Mouse (Mus musculus) liver, embryonic 13.5 days (tissue): ENCODE measurements around the gene Ptpn13. TPM values are rescaled to one million over a fixed set of nuclear protein-coding genes. Genes with fewer than 3 reads are reported as not detected.

Experiments
- ATAC-seq: fragments of 200-750 bp; cut with Nextera tagmentation; 2 replicates; pipeline ENCODE4 v1.8.0; 2017; ENCODE audit warnings: low read depth, mild to moderate bottlenecking, moderate number of reproducible peaks, moderate library complexity
- DNase-seq: peaks from one replicate; pipeline ENCODE4 v3.0.0; 2022
- H3K27ac ChIP-seq: fragments of 300-500 bp; sonication (generic); 2 replicates; pipeline ENCODE4 v1.5.1; 2015; ENCODE audit warnings: moderate library complexity, mild to moderate bottlenecking, inconsistent platforms
- H3K27me3 ChIP-seq: fragments of 300-500 bp; sonication (generic); 2 replicates; pipeline ENCODE4 v1.6.1; 2015; ENCODE audit warnings: mild to moderate bottlenecking, inconsistent platforms
- H3K36me3 ChIP-seq: fragments of 300-500 bp; sonication (generic); 2 replicates; pipeline ENCODE4 v1.6.1; 2015; ENCODE audit warnings: mild to moderate bottlenecking, inconsistent platforms
- H3K4me1 ChIP-seq: fragments of 300-500 bp; sonication (generic); replicated peaks from 2 replicates; pipeline ENCODE4 v1.6.1; 2015; ENCODE audit warnings: inconsistent platforms
- H3K4me2 ChIP-seq: fragments of 300-500 bp; sonication (generic); 2 replicates; pipeline ENCODE4 v1.6.1; 2015; ENCODE audit warnings: inconsistent platforms, mild to moderate bottlenecking, moderate library complexity
- H3K4me3 ChIP-seq: fragments of 300-500 bp; sonication (generic); replicated peaks from 2 replicates; pipeline ENCODE4 v1.5.1; 2015; ENCODE audit warnings: mild to moderate bottlenecking, inconsistent platforms
- H3K9ac ChIP-seq: fragments of 300-500 bp; sonication (generic); 2 replicates; pipeline ENCODE4 v1.6.1; 2015; ENCODE audit warnings: mild to moderate bottlenecking, inconsistent platforms
- H3K9me3 ChIP-seq: fragments of 300-500 bp; sonication (generic); replicated peaks from 2 replicates; pipeline ENCODE4 v1.6.1; 2016; ENCODE audit warnings: inconsistent platforms
- WGBS: fragments of 180-500 bp; shearing (Covaris S2); methylation state at CpG from one replicate; pipeline ENCODE4 v1.1.7; 2015; ENCODE audit not compliant: insufficient replicate concordance; 5-methylcytosine and 5-hydroxymethylcytosine counted together
- polyA plus RNA-seq: library from polyadenylated mRNA; unstranded; fragments of >200 nt; fragmentation: Nextera tagmentation; extraction: Ambion mirVana; gene quantifications from 2 replicates; pipeline ENCODE4 v1.2.1, GENCODE M21; 2015

Gene Ptpn13
- polyA plus RNA-seq, 1 experiment from 2014 or later: 0.99 TPM

DNA sequence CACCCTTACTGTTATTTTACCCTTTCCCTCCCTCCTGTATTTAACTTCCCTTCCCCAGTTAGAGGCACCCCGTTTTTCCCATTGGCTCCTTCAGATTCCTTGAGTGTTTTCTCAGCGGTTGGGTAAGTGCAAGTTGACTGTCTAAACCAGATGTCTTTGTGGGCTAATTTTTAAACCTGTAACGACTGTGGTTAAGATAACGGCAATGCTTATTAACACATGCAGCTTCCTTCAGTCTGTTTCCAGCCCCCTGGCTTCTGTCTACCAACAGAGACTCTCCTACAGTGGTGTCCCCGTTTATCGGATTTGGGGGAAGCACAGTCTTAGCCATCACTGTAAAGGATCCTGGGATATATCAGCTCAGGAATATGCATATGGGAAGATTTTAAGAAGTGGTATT, 35.9 kb downstream of the Ptpn13 start:
- Histone ChIP-seq H3K27me3 (no peaks in the 10 kb centered on the region), H3K4me1 (no peaks in the 10 kb centered on the region), H3K4me2 (no peak overlapping the region), H3K4me3 (no peak overlapping the region), H3K36me3 (no peaks in the 10 kb centered on the region), H3K9me3 (no peaks in the 10 kb centered on the region), H3K9ac (no peak overlapping the region), H3K27ac (no peak overlapping the region)
- DNase-seq: no peak
- ATAC-seq: no peak
- WGBS: 49% methylated on average over 6 of the region's 6 CpGs

DNA sequence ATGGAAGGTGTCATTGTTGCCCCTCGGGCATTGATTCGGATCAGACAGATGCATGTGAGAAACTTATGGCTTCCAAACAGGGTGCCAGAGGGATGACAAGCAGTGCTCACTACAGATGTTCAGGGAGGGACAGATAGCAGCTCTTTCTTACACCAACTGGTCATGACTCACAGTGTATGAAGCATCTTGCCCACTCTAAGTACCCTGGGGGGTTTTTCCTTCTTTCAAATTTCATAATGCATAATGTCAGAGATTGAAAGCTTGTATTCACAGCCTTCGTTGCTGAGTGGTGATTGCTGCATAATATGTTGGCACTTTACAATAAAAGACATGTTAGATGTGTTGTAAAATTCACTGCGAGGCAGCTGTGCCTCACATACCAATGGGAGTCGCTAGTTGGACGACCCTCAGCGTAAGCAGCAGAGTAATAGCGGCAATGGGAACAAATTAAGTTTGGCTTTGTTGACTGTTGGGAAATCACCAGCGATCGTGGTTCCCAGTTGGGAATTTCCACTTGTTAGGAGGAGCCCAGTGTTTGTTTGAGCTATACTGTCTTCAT, 38.7 kb downstream of the Ptpn13 start:
- no peak overlapping the region for H3K4me2 ChIP-seq
- H3K27me3 ChIP-seq: no peaks in the 10 kb centered on the region
- no peaks in the 10 kb centered on the region for H3K4me1 ChIP-seq
- no peak for DNase-seq
- ATAC-seq: no peak
- no peak overlapping the region for H3K9ac ChIP-seq
- H3K4me3 ChIP-seq: no peak overlapping the region
- no peak overlapping the region for H3K27ac ChIP-seq
- WGBS: 73% methylated on average over 10 of the region's 10 CpGs
- no peaks in the 10 kb centered on the region for H3K9me3 ChIP-seq
- no peaks in the 10 kb centered on the region for H3K36me3 ChIP-seq

DNA sequence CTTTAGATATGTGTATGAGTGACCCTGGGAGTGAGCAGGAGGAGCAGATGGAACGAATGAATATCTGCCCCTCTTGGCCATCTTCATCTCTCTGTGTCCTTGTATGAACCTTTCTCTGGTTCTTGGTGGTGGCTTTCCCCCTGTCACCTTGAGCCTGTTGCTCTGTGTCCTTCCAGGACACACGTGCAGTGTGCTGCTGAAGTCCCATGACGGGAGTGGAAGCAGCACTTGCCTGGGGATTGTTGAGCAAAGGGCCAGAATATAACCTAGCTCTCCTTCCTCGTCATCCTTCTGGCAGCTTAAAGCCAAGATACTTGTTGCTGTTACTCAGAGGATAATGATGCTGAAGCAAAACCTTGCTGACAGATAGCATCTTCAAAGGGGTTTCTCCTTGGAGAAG, 39.3 kb downstream of the Ptpn13 start:
- no peak overlapping the region for H3K27ac ChIP-seq
- H3K4me3 ChIP-seq: no peak overlapping the region
- no peaks in the 10 kb centered on the region for H3K27me3 ChIP-seq
- no peak overlapping the region for H3K4me2 ChIP-seq
- no peaks in the 10 kb centered on the region for H3K9me3 ChIP-seq
- H3K4me1 ChIP-seq: no peaks in the 10 kb centered on the region
- ATAC-seq (no peak), DNase-seq (no peak)
- WGBS: 54% methylated on average over 4 of the region's 4 CpGs
- no peaks in the 10 kb centered on the region for H3K36me3 ChIP-seq
- no peak overlapping the region for H3K9ac ChIP-seq

DNA sequence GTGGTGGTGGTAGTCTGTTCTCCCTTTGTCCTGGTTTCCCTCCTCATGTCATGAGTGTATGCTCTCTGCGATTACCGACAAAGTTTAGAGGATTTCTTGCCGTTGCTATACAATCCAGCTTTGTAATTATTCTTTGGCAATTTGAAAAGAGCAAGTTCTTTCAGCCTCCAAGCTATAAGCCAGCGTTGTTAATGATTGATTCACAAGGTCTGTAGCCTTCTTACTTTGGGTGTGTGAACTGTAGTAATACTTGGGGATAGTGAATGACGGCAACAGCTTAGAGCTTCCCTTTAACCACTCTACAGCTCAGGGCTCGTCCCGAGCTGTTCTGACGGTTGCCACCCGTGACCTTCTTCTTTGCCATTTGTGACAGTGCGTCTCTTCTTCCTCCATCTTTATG, 39.8 kb downstream of the Ptpn13 start:
- no peak for ATAC-seq
- 78% methylated on average over 10 of the region's 10 CpGs for WGBS

DNA sequence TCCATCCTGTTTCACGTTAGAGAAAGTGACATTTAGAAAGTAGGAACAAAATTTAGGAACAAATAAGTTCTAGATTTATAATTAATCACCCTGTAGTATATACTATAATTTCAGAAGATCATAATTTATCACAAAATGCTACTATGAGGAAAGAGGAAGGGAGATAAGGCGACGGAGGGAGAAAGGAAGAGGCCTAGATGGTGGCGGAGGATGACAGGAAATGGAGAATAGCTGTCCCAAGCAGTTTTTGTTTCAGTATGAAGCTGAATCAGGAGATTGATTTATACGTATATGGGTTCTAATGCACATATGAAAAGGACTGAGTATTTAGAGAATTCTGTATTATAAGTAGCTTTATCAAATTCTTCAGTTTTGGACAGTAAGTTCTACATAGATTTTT, 47.7 kb downstream of the Ptpn13 start:
- Histone ChIP-seq H3K4me1 (0 out of 2 replicates have a peak, but pooled peaks cover 3% of the 10 kb centered on the region), H3K9ac (no peak overlapping the region), H3K4me3 (no peak overlapping the region), H3K27ac (no peak overlapping the region), H3K9me3 (no peaks in the 10 kb centered on the region), H3K36me3 (no peaks in the 10 kb centered on the region), H3K4me2 (no peak overlapping the region), H3K27me3 (no peaks in the 10 kb centered on the region)
- WGBS: 30% methylated on average over 5 of the region's 5 CpGs
- ATAC-seq (no peak), DNase-seq (no peak)

More for the DNA sequence above, 39.8 kb downstream of the Ptpn13 start:
- H3K4me3 ChIP-seq: no peak overlapping the region
- no peaks in the 10 kb centered on the region for H3K4me1 ChIP-seq
- no peak for DNase-seq
- no peaks in the 10 kb centered on the region for H3K36me3 ChIP-seq
- no peak overlapping the region for H3K4me2 ChIP-seq
- H3K9me3 ChIP-seq: no peaks in the 10 kb centered on the region
- H3K27me3 ChIP-seq: no peaks in the 10 kb centered on the region
- no peak overlapping the region for H3K27ac ChIP-seq
- no peak overlapping the region for H3K9ac ChIP-seq

DNA sequence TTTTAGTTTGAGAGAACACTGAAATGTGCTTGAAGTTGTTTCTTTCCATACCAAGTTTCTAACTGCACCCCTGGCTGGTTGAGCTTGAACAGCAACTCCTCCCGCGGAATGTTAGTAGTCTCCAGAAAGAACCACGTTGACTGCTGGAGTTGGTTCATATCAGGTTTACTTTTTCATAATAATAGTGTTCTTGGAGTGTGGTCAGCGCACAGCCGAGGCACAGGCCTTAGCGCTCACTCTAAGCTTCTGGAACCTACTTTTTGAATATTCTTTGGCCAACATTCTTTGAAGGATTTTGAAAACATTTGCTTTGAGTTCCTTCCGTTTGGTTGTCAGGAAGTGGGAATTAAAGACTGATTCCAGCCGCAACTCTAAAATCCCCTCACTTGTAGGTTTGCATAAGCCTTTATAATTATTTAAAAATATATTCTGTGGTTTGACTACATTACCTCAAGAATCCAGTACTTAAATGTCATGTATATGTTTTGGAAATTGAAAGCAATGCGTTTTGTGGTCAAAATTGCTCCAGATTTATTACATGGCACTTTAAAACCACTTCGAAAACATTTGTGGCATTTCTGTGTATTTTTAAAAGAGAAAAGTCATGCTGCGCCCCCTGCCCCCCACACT, 48.6 kb downstream of the Ptpn13 start:
- Histone ChIP-seq H3K4me1 (0 out of 2 replicates have a peak, but pooled peaks cover 3% of the 10 kb centered on the region), H3K4me3 (no peak overlapping the region), H3K27me3 (no peaks in the 10 kb centered on the region), H3K27ac (no peak overlapping the region), H3K9ac (no peak overlapping the region), H3K36me3 (no peaks in the 10 kb centered on the region), H3K4me2 (no peak overlapping the region), H3K9me3 (no peaks in the 10 kb centered on the region)
- no peak for DNase-seq
- ATAC-seq: no peak
- 78% methylated on average over 11 of the region's 11 CpGs for WGBS

DNA sequence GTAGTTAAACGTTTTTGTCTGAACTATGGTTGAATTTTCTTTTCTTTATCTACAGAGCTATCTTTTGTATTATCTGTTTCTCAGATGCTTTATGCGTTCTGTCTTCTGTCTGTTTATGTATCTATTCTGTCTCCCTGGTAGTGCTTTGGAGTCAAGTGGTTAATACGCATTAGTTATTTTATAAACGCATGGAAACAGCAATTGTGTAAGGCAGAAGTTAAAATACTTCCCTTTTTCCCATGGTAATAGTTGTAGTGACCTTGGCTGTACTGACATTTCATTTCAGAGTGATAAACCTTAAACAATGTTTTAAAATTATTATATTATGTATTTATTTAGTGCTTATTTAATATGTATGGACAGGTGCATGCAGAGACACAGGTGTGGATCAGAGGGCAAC, 49.3 kb downstream of the Ptpn13 start:
- H3K9ac ChIP-seq: no peak overlapping the region
- H3K4me2 ChIP-seq: no peak overlapping the region
- 61% methylated on average over 4 of the region's 4 CpGs for WGBS
- no peak for ATAC-seq
- H3K36me3 ChIP-seq: no peaks in the 10 kb centered on the region
- no peaks in the 10 kb centered on the region for H3K27me3 ChIP-seq
- no peak overlapping the region for H3K4me3 ChIP-seq
- no peak for DNase-seq
- H3K9me3 ChIP-seq: no peaks in the 10 kb centered on the region
- H3K27ac ChIP-seq: no peak overlapping the region
- 0 out of 2 replicates have a peak, but pooled peaks cover 3% of the 10 kb centered on the region for H3K4me1 ChIP-seq

DNA sequence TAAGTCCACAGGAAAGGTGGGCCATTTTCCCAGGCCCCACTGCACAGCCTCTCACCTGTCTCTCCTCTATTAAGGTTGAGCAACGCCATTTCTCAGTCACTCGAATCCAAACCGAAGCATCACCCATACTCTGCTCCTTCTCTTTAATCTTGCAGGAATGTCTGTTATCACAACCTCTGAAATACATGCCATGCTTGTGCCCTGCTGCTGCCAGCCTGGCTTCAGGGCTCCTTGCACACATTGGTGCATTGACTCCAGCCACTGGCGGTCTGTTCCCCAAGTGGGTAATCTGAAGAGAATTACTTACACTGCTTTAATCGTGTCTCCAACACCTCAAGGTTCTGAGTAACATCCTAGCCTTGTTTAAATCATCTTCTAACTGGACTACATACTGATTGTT, 50.5 kb downstream of the Ptpn13 start:
- H3K9ac ChIP-seq: no peak overlapping the region
- no peaks in the 10 kb centered on the region for H3K9me3 ChIP-seq
- no peak overlapping the region for H3K4me3 ChIP-seq
- H3K27me3 ChIP-seq: no peaks in the 10 kb centered on the region
- H3K36me3 ChIP-seq: no peaks in the 10 kb centered on the region
- no peak for ATAC-seq
- WGBS: 65% methylated on average over 5 of the region's 5 CpGs
- no peak overlapping the region for H3K27ac ChIP-seq
- H3K4me2 ChIP-seq: no peak overlapping the region
- H3K4me1 ChIP-seq: peaks cover 10% of the 10 kb centered on the region
- DNase-seq: no peak

DNA sequence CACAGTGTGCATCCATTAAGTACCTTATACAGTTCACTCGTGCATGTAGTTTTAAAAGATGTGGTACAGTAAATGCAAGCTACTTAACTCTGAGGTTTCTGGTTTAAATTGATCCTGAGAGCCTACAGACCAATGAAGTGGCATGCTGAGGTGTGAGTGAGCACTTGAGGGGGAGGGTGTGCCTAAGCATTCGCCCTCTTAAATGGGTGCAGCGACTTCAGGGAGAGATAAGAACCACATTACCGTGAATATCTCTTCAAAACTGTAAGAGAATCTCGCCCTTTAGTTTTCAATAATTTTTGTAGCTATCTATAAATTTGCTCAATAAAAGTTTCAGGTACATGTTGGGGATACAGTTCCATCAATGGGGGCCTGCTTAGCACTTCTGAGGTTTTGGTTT, 54.5 kb downstream of the Ptpn13 start:
- Histone ChIP-seq H3K9me3 (no peaks in the 10 kb centered on the region), H3K36me3 (no peaks in the 10 kb centered on the region), H3K4me2 (no peak overlapping the region), H3K4me3 (no peak overlapping the region), H3K27ac (no peak overlapping the region), H3K27me3 (no peaks in the 10 kb centered on the region), H3K4me1 (peaks cover 23% of the 10 kb centered on the region), H3K9ac (no peak overlapping the region)
- 36% methylated on average over 5 of the region's 5 CpGs for whole genome bisulfite sequencing
- peak; percentile 75 for ATAC-seq
- no peak for DNase-seq

DNA sequence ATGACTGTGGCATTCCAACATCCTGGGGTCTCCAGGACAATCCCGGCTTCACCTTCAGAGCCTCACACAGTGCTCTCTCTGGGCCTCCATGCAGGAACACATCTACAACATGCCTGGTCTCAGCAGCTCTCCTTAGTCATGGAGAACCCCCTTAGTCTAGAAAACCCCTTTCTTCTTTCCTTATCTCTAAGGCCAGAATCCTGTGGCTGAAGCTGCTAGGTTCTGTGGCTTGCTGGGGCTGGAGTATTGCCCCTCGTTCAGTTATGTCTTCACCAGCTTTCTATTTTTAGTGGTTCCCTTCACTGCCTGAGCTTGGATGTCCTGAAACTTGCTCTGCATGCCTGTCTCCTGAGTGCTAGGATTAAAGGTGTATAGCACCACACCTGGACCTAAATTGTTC, 56.2 kb downstream of the Ptpn13 start:
- H3K9ac ChIP-seq: no peak overlapping the region
- peaks cover 23% of the 10 kb centered on the region for H3K4me1 ChIP-seq
- DNase-seq (peak; percentile 21), ATAC-seq (peak; percentile 85)
- WGBS: 22% methylated on average over 2 of the region's 2 CpGs
- peak overlapping the region; percentile 23; the same call in 1 of the 2 replicates for H3K4me2 ChIP-seq
- no peak overlapping the region for H3K4me3 ChIP-seq
- H3K27ac ChIP-seq: peak overlapping the region; percentile 53
- no peaks in the 10 kb centered on the region for H3K36me3 ChIP-seq
- H3K9me3 ChIP-seq: no peaks in the 10 kb centered on the region
- no peaks in the 10 kb centered on the region for H3K27me3 ChIP-seq

DNA sequence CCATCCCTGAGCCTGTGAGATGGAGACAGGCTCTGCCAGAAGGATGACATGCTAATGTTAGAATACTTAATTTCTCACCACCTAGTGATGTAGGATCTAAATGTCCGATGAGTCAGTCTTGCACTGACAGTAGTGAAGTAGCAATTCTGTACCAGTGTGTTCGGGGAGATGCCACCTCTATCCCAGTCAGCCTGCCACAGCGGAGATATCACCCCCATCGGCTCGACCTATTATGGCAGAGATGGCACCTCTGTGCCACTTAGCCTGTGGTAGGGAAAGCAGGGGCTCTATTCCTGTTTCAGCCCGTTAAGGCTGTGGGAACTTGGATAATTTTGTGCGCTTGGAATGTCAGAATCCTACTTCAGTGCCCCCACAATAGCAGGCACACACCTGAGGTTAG, 62.0 kb downstream of the Ptpn13 start:
- Histone ChIP-seq H3K27me3 (no peaks in the 10 kb centered on the region), H3K4me1 (peaks cover 32% of the 10 kb centered on the region), H3K9me3 (no peaks in the 10 kb centered on the region), H3K36me3 (no peaks in the 10 kb centered on the region), H3K27ac (no peak overlapping the region), H3K4me2 (no peak overlapping the region), H3K4me3 (no peak overlapping the region), H3K9ac (no peak overlapping the region)
- 80% methylated on average over 7 of the region's 7 CpGs for WGBS
- ATAC-seq (no peak), DNase-seq (no peak)

DNA sequence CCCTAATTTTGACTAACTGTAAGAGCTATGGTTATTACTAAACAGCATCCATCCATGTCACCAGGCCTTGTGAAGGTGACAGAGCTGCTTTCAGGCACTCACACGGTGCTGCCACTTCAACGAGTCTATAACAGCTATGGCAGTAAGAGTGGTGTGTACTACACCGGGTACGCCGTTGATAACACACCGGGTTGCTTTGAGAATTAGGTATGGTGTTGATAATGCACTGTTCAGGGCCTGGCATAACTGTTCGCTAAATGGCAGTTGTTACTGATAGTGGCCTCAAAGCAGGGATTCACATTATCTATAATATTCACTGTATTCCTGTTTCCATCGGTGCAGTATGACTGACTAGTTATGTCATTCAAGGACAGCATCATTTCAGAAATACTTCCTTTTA, 66.0 kb downstream of the Ptpn13 start:
- no peak overlapping the region for H3K4me3 ChIP-seq
- H3K9me3 ChIP-seq: no peaks in the 10 kb centered on the region
- 22% methylated on average over 8 of the region's 8 CpGs for WGBS
- H3K9ac ChIP-seq: no peak overlapping the region
- no peaks in the 10 kb centered on the region for H3K27me3 ChIP-seq
- no peaks in the 10 kb centered on the region for H3K36me3 ChIP-seq
- H3K27ac ChIP-seq: no peak overlapping the region
- peaks cover 31% of the 10 kb centered on the region for H3K4me1 ChIP-seq
- ATAC-seq: peak; percentile 98
- peak; percentile 52 for DNase-seq
- no peak overlapping the region for H3K4me2 ChIP-seq
